Mouse (Mus musculus) liver, postnatal 0 days (tissue): ENCODE measurements at regions not wholly inside any gene's neighbourhood (a gene's known extent, or its start where the extent isn't known, plus 50 kb on each side); places are given as distances from the start of the nearest gene placed in this dataset.

Experiments
- CTCF ChIP-seq: sonication (generic); IDR thresholded peaks from 2 replicates; pipeline ENCODE4 v1.5.1; 2016; ENCODE audit warnings: antibody characterized with exemption, low read depth
- EP300 ChIP-seq: IDR thresholded peaks from 2 replicates; pipeline ENCODE4 v1.6.1; 2016; ENCODE audit warnings: antibody characterized with exemption, low read depth, mild to moderate bottlenecking

- TF ChIP-seq CTCF (no peak), EP300 (no peak)
Observed at GRCm38 (mm10) chr3:140233144-140233543, 979.0 kb downstream of the Pdha2 start.
